Mouse (Mus musculus) testis, adult 2 months (tissue): ENCODE data around the gene B430305J03Rik.

Experiments
- CTCF ChIP-seq: fragments of 200-500 bp; IDR thresholded peaks from 2 replicates; pipeline ENCODE4 v1.5.1; 2012; ENCODE audit warnings: low read depth, mild to moderate bottlenecking, inconsistent platforms, low read length, moderate library complexity; ENCODE audit not compliant: control insufficient read depth, insufficient read depth, insufficient replicate concordance
- POLR2A ChIP-seq: fragments of 200-500 bp; IDR thresholded peaks from 2 replicates; pipeline ENCODE4 v1.6.1; 2012; ENCODE audit warnings: low read depth, mild to moderate bottlenecking, inconsistent platforms, low read length, moderate library complexity; ENCODE audit not compliant: control insufficient read depth

DNA sequence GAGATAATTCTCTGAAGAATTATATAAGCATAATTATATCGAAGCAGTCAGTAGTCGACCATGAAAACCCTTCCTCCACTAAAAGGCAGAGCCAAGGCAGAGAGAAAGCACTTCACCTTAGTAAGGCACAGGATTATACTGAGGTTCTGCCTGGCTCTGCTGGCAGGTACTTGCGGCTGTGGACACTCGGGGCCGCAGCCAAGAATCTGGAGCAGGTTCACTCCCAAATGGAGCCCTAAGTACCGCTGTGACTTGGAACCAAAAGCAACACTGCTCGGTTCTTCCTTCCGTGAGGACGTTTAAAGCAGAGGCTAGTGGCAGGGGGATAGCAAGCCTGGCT lies 3.0 kb downstream of the B430305J03Rik start:
- TF ChIP-seq CTCF (no peak), POLR2A (no peak)
